Mouse (Mus musculus): Measurements from ENCODE around the gene Immp2l. TPM values are rescaled to one million over a fixed set of nuclear protein-coding genes. Genes with fewer than 3 reads are reported as not detected.

The Immp2l gene
- total RNA-seq, 1 experiment: 11.4 TPM

- Histone ChIP-seq H3K4me3 (ENCODE audit: insufficient read depth in 1 of 2, low read depth in 1 of 2, low read length in 2 of 2, poor library complexity in 1 of 2, severe bottlenecking in 1 of 2) (no peak overlapping the region), H3K4me1 (ENCODE audit: control insufficient read depth in 2 of 2, insufficient read depth in 2 of 2, low read length in 2 of 2, poor library complexity in 1 of 2) (no peaks in the 10 kb centered on the region), H3K9me3 (ENCODE audit: control insufficient read depth, insufficient read depth, low read depth, low read length) (no peaks in the 10 kb centered on the region), H3K27ac (ENCODE audit: insufficient read depth, low read depth, low read length, poor library complexity, severe bottlenecking) (no peak overlapping the region), H3K36me3 (ENCODE audit: control insufficient read depth, insufficient read depth, low read length, poor library complexity, severe bottlenecking) (no peaks in the 10 kb centered on the region), H3K9ac (ENCODE audit: insufficient read depth, low read depth, low read length, poor library complexity, severe bottlenecking) (no peak overlapping the region)
- TF ChIP-seq CHD2 (IDR thresholded peaks at IDR 0.05; ENCODE audit: low read depth, low read length) (no peak), MAFK (IDR thresholded peaks at IDR 0.05; ENCODE audit: insufficient read depth, low read depth, low read length) (no peak), ZC3H11A (IDR thresholded peaks at IDR 0.05; ENCODE audit: borderline replicate concordance, low read depth, low read length) (no peak), ZNF384 (IDR thresholded peaks at IDR 0.05; ENCODE audit: low read depth, low read length) (no peak), HCFC1 (IDR thresholded peaks at IDR 0.05; ENCODE audit: borderline replicate concordance, insufficient read depth, low read length) (no peak)
- in situ Hi-C loops (cut with MboI; ENCODE audit: low sequenced_read_pairs in 2 of 2, unreplicated experiment in 2 of 2): no loop called here
- DNase-seq (ENCODE audit: low read depth, low spot score): no peak
Observed at GRCm38 (mm10) chr12:41950726-41951125, 926.8 kb downstream of the Immp2l start.

- Histone ChIP-seq H3K4me1 (ENCODE audit: control insufficient read depth in 2 of 2, insufficient read depth in 2 of 2, low read length in 2 of 2, poor library complexity in 1 of 2) (no peaks in the 10 kb centered on the region), H3K9ac (ENCODE audit: insufficient read depth, low read depth, low read length, poor library complexity, severe bottlenecking) (no peak overlapping the region), H3K4me3 (ENCODE audit: insufficient read depth in 1 of 2, low read depth in 1 of 2, low read length in 2 of 2, poor library complexity in 1 of 2, severe bottlenecking in 1 of 2) (no peak overlapping the region), H3K27ac (ENCODE audit: insufficient read depth, low read depth, low read length, poor library complexity, severe bottlenecking) (no peak overlapping the region), H3K9me3 (ENCODE audit: control insufficient read depth, insufficient read depth, low read depth, low read length) (no peaks in the 10 kb centered on the region), H3K36me3 (ENCODE audit: control insufficient read depth, insufficient read depth, low read length, poor library complexity, severe bottlenecking) (no peaks in the 10 kb centered on the region)
- TF ChIP-seq MAFK (IDR thresholded peaks at IDR 0.05; ENCODE audit: insufficient read depth, low read depth, low read length) (no peak), CHD2 (IDR thresholded peaks at IDR 0.05; ENCODE audit: low read depth, low read length) (no peak), ZC3H11A (IDR thresholded peaks at IDR 0.05; ENCODE audit: borderline replicate concordance, low read depth, low read length) (no peak), HCFC1 (IDR thresholded peaks at IDR 0.05; ENCODE audit: borderline replicate concordance, insufficient read depth, low read length) (no peak), ZNF384 (IDR thresholded peaks at IDR 0.05; ENCODE audit: low read depth, low read length) (no peak)
- DNase-seq (ENCODE audit: low read depth, low spot score): no peak
- in situ Hi-C loops (cut with MboI; ENCODE audit: low sequenced_read_pairs in 2 of 2, unreplicated experiment in 2 of 2): no loop called here
Observed at GRCm38 (mm10) chr12:41961038-41961437, 937.1 kb downstream of the Immp2l start.

DNA sequence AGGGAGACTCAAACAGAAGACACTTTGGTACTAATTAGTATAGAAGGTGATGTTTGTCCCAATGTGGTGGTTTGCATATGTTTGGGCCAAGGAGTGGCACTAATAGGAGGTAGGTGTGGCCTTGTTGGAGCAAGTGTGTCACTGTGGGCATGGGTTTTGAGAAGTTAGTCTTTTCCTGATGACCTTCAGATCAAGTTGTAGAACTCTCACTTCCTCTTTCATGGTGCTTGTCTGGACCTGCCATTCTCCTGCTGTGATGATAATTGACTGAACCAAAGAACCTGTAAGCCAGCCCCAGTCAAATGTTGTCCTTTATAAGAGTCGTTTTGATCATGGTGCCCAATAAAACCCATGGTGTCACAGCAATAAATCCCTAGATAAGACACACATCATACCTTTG is 967.5 kb downstream of the Immp2l start:
- Histone ChIP-seq H3K9me3 (ENCODE audit: control insufficient read depth, insufficient read depth, low read depth, low read length) (no peaks in the 10 kb centered on the region), H3K9ac (ENCODE audit: insufficient read depth, low read depth, low read length, poor library complexity, severe bottlenecking) (no peak overlapping the region), H3K4me1 (ENCODE audit: control insufficient read depth in 2 of 2, insufficient read depth in 2 of 2, low read length in 2 of 2, poor library complexity in 1 of 2) (no peaks in the 10 kb centered on the region), H3K36me3 (ENCODE audit: control insufficient read depth, insufficient read depth, low read length, poor library complexity, severe bottlenecking) (no peaks in the 10 kb centered on the region), H3K4me3 (ENCODE audit: insufficient read depth in 1 of 2, low read depth in 1 of 2, low read length in 2 of 2, poor library complexity in 1 of 2, severe bottlenecking in 1 of 2) (no peak overlapping the region), H3K27ac (ENCODE audit: insufficient read depth, low read depth, low read length, poor library complexity, severe bottlenecking) (no peak overlapping the region)
- DNase-seq (ENCODE audit: low read depth, low spot score): no peak
- TF ChIP-seq MAFK (IDR thresholded peaks at IDR 0.05; ENCODE audit: insufficient read depth, low read depth, low read length) (no peak), CHD2 (IDR thresholded peaks at IDR 0.05; ENCODE audit: low read depth, low read length) (no peak), HCFC1 (IDR thresholded peaks at IDR 0.05; ENCODE audit: borderline replicate concordance, insufficient read depth, low read length) (no peak), ZNF384 (IDR thresholded peaks at IDR 0.05; ENCODE audit: low read depth, low read length) (no peak), ZC3H11A (IDR thresholded peaks at IDR 0.05; ENCODE audit: borderline replicate concordance, low read depth, low read length) (no peak)
- in situ Hi-C loops (cut with MboI; ENCODE audit: low sequenced_read_pairs in 2 of 2, unreplicated experiment in 2 of 2): no loop called here

All from ES-E14 (cell line).